Mouse (Mus musculus) intestine, postnatal 0 days (tissue): ENCODE measurements around the gene Zfp715. TPM values are rescaled to one million over a fixed set of nuclear protein-coding genes. Genes with fewer than 3 reads are reported as not detected.
"Not testable (repeated sequence)": the region's sequence is repeated elsewhere in the genome, so short reads cannot be mapped to it uniquely, and the experiment has no call there.

Experiments used
- ATAC-seq: fragments of 200-750 bp; cut with Nextera tagmentation; 2 replicates; pipeline ENCODE4 v1.8.0; 2017; ENCODE audit warnings: mild to moderate bottlenecking, moderate TSS enrichment, moderate library complexity
- H3K27ac ChIP-seq: fragments of 300-500 bp; sonication (generic); 2 replicates; pipeline ENCODE4 v1.5.1; 2014; ENCODE audit warnings: mild to moderate bottlenecking, low read depth, low read length, moderate library complexity
- H3K27me3 ChIP-seq: fragments of 300-500 bp; sonication (generic); replicated peaks from 2 replicates; pipeline ENCODE4 v1.6.1; 2014; ENCODE audit warnings: low read length, mixed read lengths; ENCODE audit not compliant: control insufficient read depth, insufficient read depth
- H3K36me3 ChIP-seq: fragments of 300-500 bp; sonication (generic); 2 replicates; pipeline ENCODE4 v1.6.1; 2014; ENCODE audit warnings: mild to moderate bottlenecking, moderate library complexity; ENCODE audit not compliant: control insufficient read depth, insufficient read depth
- H3K4me1 ChIP-seq: fragments of 300-500 bp; sonication (generic); replicated peaks from 2 replicates; pipeline ENCODE4 v1.6.1; 2014; ENCODE audit warnings: antibody characterized with exemption, low read length, mixed read lengths; ENCODE audit not compliant: control insufficient read depth, insufficient read depth
- H3K4me2 ChIP-seq: fragments of 300-500 bp; sonication (generic); replicated peaks from 2 replicates; pipeline ENCODE4 v1.6.1; 2014; ENCODE audit warnings: low read depth, mild to moderate bottlenecking, moderate library complexity
- H3K4me3 ChIP-seq: fragments of 300-500 bp; sonication (generic); 2 replicates; pipeline ENCODE4 v1.5.1; 2014; ENCODE audit warnings: low read depth, low read length
- H3K9ac ChIP-seq: fragments of 300-500 bp; sonication (generic); 2 replicates; pipeline ENCODE4 v1.6.1; 2014; ENCODE audit warnings: mild to moderate bottlenecking, low read depth, low read length
- H3K9me3 ChIP-seq: fragments of 300-500 bp; sonication (generic); 2 replicates; pipeline ENCODE4 v1.6.1; 2016; ENCODE audit warnings: mixed run types; ENCODE audit not compliant: control insufficient read depth
- CTCF ChIP-seq: sonication (generic); IDR thresholded peaks from 2 replicates; pipeline ENCODE4 v1.5.1; 2016; ENCODE audit warnings: low read depth, mild to moderate bottlenecking, control low read depth, antibody characterized with exemption, moderate library complexity
- WGBS: fragments of 180-500 bp; shearing (Covaris S2); extraction: QIAGEN DNeasy Blood & Tissue Kit; methylation state at CpG from one replicate; pipeline ENCODE4 v1.1.7; 2014; 5-methylcytosine and 5-hydroxymethylcytosine counted together
- polyA plus RNA-seq: library from polyadenylated mRNA; unstranded; fragments of >200 nt; fragmentation: Nextera tagmentation; extraction: Ambion mirVana; gene quantifications from 2 replicates; pipeline ENCODE4 v1.2.1, GENCODE M21; 2015

Gene Zfp715
- polyA plus RNA-seq, 1 experiment from 2014 or later = 5.3 TPM

DNA sequence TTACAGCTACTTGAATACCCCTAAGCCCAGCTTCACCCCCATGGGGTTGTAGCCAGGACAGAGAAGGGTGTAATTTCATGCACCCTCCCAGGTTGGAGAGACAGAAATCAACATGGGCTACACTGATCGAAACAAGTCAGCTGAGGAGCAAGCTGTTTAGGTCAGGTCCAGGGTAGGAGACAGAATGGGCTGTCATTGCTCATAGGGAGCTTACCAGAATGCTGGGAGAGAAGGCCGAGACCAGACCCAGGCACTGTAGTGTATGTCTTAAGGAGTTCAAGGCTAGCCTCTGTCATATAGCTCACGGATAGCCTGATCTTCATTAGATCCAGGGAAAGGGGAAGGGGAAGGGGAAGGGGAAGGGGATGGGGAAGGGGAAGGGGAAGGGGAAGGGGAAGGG, 30.6 kb downstream of the Zfp715 start:
- WGBS = 77% methylated on average over 3 of the region's 3 CpGs
- H3K4me2 ChIP-seq = no peak overlapping the region
- H3K27me3 ChIP-seq = no peaks in the 10 kb centered on the region
- H3K9me3 ChIP-seq = no peaks in the 10 kb centered on the region
- H3K36me3 ChIP-seq = no peaks in the 10 kb centered on the region
- no peak overlapping the region for H3K27ac ChIP-seq
- no peak overlapping the region for H3K4me3 ChIP-seq
- no peak for TF ChIP-seq CTCF
- H3K9ac ChIP-seq = no peak overlapping the region
- no peaks in the 10 kb centered on the region for H3K4me1 ChIP-seq
- ATAC-seq = no peak

DNA sequence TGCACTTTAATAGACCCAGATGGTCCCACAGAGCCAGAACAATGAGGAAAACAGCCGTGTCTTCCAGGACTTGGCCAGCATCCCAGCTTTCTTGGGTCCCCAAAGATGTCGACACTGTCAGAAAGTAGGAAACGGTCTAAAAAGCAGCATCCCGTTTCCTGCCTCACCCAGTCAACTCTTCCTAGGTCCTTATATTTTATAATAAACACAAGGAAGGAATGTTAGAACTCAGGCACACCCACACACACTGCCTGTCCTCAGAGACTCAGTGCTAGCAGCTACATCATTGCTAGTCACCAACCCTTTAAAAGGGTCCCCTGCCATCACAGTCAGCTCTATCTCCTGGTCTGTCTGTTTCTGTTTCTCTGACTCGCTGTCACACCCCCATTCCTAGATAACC, 35.7 kb downstream of the Zfp715 start:
- WGBS = 53% methylated on average over 5 of the region's 5 CpGs
- Histone ChIP-seq H3K27ac (no peak overlapping the region), H3K36me3 (no peaks in the 10 kb centered on the region), H3K9me3 (no peaks in the 10 kb centered on the region), H3K9ac (no peak overlapping the region), H3K4me1 (no peaks in the 10 kb centered on the region), H3K27me3 (no peaks in the 10 kb centered on the region), H3K4me2 (no peak overlapping the region), H3K4me3 (no peak overlapping the region)
- no peak for TF ChIP-seq CTCF
- ATAC-seq = no peak

DNA sequence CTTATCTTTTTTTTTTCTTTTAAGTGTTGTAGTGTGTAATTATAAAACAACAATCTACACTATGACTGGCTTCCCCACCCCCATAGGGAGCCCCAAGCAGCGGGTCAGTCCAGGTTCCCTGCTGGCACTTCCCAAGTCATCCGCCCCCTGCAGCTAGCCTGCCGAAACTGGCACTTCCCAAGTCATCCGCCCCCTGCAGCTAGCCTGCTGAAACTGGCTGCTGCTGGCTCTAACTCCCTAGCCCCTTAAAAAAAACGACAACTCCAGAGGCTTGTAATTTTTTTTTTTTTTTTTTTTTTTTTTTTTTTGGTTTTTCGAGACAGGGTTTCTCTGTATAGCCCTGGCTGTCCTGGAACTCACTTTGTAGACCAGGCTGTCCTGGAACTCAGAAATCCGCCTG, 36.9 kb downstream of the Zfp715 start:
- H3K4me1 ChIP-seq, H3K4me2 ChIP-seq, H3K4me3 ChIP-seq, H3K36me3 ChIP-seq, ATAC-seq, H3K9ac ChIP-seq, H3K27me3 ChIP-seq, H3K9me3 ChIP-seq, H3K27ac ChIP-seq: not testable (repeated sequence)
- WGBS = 54% methylated on average over 6 of the region's 7 CpGs

DNA sequence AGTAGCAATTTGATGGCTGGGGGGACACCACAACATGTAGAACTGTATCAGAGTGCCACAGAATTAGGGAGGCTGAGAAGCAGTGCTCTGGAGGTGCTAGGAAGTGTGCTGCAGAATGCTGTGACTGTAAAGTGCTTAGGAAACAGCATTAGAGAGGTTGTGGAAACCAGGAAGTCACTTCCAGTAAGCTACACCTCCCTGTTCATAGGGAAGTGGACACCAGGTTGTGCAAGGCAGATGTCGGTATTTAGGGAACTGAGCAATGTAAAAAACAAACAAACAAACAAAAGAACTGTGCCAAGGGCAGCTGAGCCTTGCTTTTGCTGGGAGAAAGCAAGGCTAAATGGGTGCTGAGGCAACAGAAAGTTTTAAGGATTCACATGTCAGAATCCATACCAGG, 39.6 kb downstream of the Zfp715 start:
- Histone ChIP-seq H3K9me3 (no peaks in the 10 kb centered on the region), H3K4me3 (no peak overlapping the region), H3K9ac (no peak overlapping the region), H3K4me2 (no peak overlapping the region), H3K4me1 (no peaks in the 10 kb centered on the region), H3K27ac (no peak overlapping the region), H3K36me3 (no peaks in the 10 kb centered on the region), H3K27me3 (no peaks in the 10 kb centered on the region)
- 60% methylated on average over 1 of the region's 1 CpGs for WGBS
- TF ChIP-seq CTCF = no peak
- no peak for ATAC-seq

DNA sequence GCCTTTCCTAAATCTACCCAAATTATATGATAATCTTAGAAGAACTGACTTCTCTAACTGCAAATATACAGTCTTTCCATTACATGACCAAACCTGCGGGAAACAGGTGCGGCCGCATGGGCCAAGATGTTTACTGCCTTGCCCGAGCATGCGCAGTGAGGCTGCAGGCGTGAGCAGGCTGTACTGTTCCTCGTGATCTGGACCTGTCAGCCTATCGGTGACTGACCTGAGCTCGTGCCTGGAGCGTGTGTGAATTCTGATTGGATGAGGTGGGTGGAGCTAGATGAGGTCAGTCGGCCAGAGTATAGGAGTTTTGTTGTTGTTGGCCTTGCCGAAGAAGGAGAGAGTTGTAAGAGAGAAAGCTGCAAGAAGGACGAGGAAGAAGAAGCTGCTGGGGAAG, 45.7 kb downstream of the Zfp715 start:
- 87% methylated on average over 13 of the region's 13 CpGs for WGBS

DNA sequence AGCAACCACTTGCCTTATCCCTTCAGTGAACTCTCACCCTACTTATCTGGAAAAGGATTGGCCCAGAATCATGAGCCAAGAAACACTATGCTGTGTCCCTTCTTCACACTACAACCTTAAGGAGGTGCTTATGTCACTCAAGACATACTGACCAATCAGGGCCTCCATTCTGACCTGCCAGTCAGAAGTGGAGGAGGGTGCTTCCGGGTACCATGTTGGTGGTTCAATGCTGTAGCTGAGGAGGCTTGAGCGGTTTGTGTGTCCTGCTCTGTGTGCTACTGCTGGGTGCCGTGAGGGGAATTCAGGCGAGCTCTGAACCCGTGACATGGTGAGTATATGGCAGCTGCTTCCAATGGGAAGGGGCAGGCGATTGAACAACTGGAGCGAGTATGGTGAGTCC, 59.6 kb downstream of the Zfp715 start:
- H3K27me3 ChIP-seq = no peaks in the 10 kb centered on the region
- H3K9me3 ChIP-seq = no peaks in the 10 kb centered on the region
- 78% methylated on average over 7 of the region's 7 CpGs for WGBS
- no peaks in the 10 kb centered on the region for H3K36me3 ChIP-seq
- H3K4me3 ChIP-seq = no peak overlapping the region
- no peak overlapping the region for H3K4me2 ChIP-seq
- ATAC-seq = no peak
- no peak overlapping the region for H3K9ac ChIP-seq
- H3K27ac ChIP-seq = no peak overlapping the region
- H3K4me1 ChIP-seq = no peaks in the 10 kb centered on the region
- TF ChIP-seq CTCF = no peak

More for the DNA sequence above, 45.7 kb downstream of the Zfp715 start:
- H3K4me2 ChIP-seq, H3K9me3 ChIP-seq, H3K27me3 ChIP-seq, H3K36me3 ChIP-seq, H3K9ac ChIP-seq, ATAC-seq, H3K4me3 ChIP-seq, H3K27ac ChIP-seq, H3K4me1 ChIP-seq: not testable (repeated sequence)

DNA sequence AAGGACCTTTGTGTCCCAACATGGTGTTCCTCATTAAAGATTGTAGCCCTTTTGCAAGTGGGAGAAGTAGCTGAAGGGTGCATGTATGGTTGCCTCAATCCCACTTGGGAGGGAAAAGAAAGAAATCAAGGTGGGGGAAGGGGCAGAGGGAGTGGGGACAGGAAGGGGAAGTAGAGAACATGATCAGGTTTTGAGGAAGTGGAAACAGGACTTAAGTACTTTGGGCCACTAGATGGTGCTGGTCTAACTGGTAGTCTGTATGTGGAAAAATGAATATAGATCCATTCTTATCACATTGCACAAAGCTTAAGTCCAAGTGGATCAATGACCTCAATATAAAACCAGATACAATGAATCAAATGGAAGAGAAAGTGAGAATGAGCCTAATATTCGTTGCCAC, 62.4 kb downstream of the Zfp715 start:
- WGBS = 61% methylated on average over 1 of the region's 1 CpGs
- not testable (repeated sequence) for H3K4me2 ChIP-seq, H3K36me3 ChIP-seq, H3K9ac ChIP-seq, H3K4me3 ChIP-seq, H3K27me3 ChIP-seq, ATAC-seq, H3K9me3 ChIP-seq, H3K27ac ChIP-seq, H3K4me1 ChIP-seq

Other genes with a start within 250 kb of the Zfp715 start
- gene Zfp936, start 199.1 kb downstream of the Zfp715 start, polyA plus RNA-seq = not detected in 2 replicates
- 0.25 and 0.33 TPM in 2 replicates for gene Siglecf, start 38.0 kb upstream of the Zfp715 start, polyA plus RNA-seq
- gene Siglecg, start 94.9 kb upstream of the Zfp715 start, polyA plus RNA-seq = 0.07 and 0.08 TPM in 2 replicates
- gene Lim2, start 114.4 kb upstream of the Zfp715 start, polyA plus RNA-seq = 0.52 and 0.92 TPM in 2 replicates
- gene Nkg7, start 123.8 kb upstream of the Zfp715 start, polyA plus RNA-seq = 1.6 and 2.7 TPM in 2 replicates
- gene Cldnd2, start 127.5 kb upstream of the Zfp715 start, polyA plus RNA-seq = not detected in 2 replicates
- 813 and 825 TPM in 2 replicates for gene Etfb, start 130.8 kb upstream of the Zfp715 start, polyA plus RNA-seq
- 0.23 and 0.24 TPM in 2 replicates for gene Gm45233, start 130.8 kb upstream of the Zfp715 start, polyA plus RNA-seq
- gene Vsig10l, start 149.9 kb upstream of the Zfp715 start, polyA plus RNA-seq = 4.5 and 5.3 TPM in 2 replicates
- gene Iglon5, start 176.8 kb upstream of the Zfp715 start, polyA plus RNA-seq = 0.20 TPM in 2 replicates
- gene 4931406B18Rik, start 192.6 kb upstream of the Zfp715 start, polyA plus RNA-seq = not detected in 2 replicates
- gene Cd33, start 231.1 kb upstream of the Zfp715 start, polyA plus RNA-seq = 1.5 and 2.7 TPM in 2 replicates
- 0.68 and 0.75 TPM in 2 replicates for gene Zfp658, start 249.0 kb upstream of the Zfp715 start, polyA plus RNA-seq